Mouse (Mus musculus) heart, embryonic 12.5 days (tissue): ENCODE measurements around the gene Mapre1. TPM values are rescaled to one million over a fixed set of nuclear protein-coding genes. Genes with fewer than 3 reads are reported as not detected.
"Not testable (repeated sequence)": the region's sequence is repeated elsewhere in the genome, so short reads cannot be mapped to it uniquely, and the experiment has no call there.

ENCODE experiments used
- ATAC-seq: fragments of 200-750 bp; cut with Nextera tagmentation; 2 replicates; pipeline ENCODE4 v1.8.0; 2017; ENCODE audit warnings: moderate TSS enrichment, moderate library complexity; ENCODE audit not compliant: insufficient number of reproducible peaks, low FRiP score
- H3K27ac ChIP-seq: fragments of 300-500 bp; sonication (generic); 2 replicates; pipeline ENCODE4 v1.5.1; 2016; ENCODE audit warnings: mild to moderate bottlenecking, moderate library complexity; ENCODE audit not compliant: poor library complexity, severe bottlenecking
- H3K27me3 ChIP-seq: fragments of 300-500 bp; sonication (generic); replicated peaks from 2 replicates; pipeline ENCODE4 v1.6.1; 2016; ENCODE audit warnings: mild to moderate bottlenecking, moderate library complexity
- H3K36me3 ChIP-seq: fragments of 300-500 bp; sonication (generic); 2 replicates; pipeline ENCODE4 v1.6.1; 2016; ENCODE audit warnings: mild to moderate bottlenecking, moderate library complexity
- H3K4me1 ChIP-seq: fragments of 300-500 bp; sonication (generic); replicated peaks from 2 replicates; pipeline ENCODE4 v1.6.1; 2016; ENCODE audit warnings: mild to moderate bottlenecking
- H3K4me2 ChIP-seq: fragments of 300-500 bp; sonication (generic); 2 replicates; pipeline ENCODE4 v1.6.1; 2016; ENCODE audit warnings: mild to moderate bottlenecking, moderate library complexity
- H3K4me3 ChIP-seq: fragments of 300-500 bp; sonication (generic); 2 replicates; pipeline ENCODE4 v1.5.1; 2016; ENCODE audit warnings: mild to moderate bottlenecking
- H3K9ac ChIP-seq: fragments of 300-500 bp; sonication (generic); 2 replicates; pipeline ENCODE4 v1.6.1; 2016; ENCODE audit warnings: mild to moderate bottlenecking, moderate library complexity
- H3K9me3 ChIP-seq: fragments of 300-500 bp; sonication (generic); replicated peaks from 2 replicates; pipeline ENCODE4 v1.6.1; 2016; ENCODE audit warnings: mild to moderate bottlenecking, moderate library complexity
- WGBS: fragments of 180-500 bp; shearing (Covaris S2); methylation state at CpG from one replicate; pipeline ENCODE4 v1.1.7; 2016; 5-methylcytosine and 5-hydroxymethylcytosine counted together
- polyA plus RNA-seq: library from polyadenylated mRNA; unstranded; fragments of >200 nt; fragmentation: Nextera tagmentation; extraction: Ambion mirVana; gene quantifications from 2 replicates; pipeline ENCODE4 v1.2.1, GENCODE M21; 2016

Gene Mapre1
- polyA plus RNA-seq, 1 experiment from 2014 or later: 315 TPM

- WGBS: 11% methylated on average over 24 of the region's 24 CpGs
- Histone ChIP-seq H3K9me3 (no peaks in the 10 kb centered on the region), H3K4me3 (peak overlapping the region; percentile 44), H3K27ac (0 out of 2 replicates have a peak overlapping the region, but pooled peaks have one; percentile 17), H3K4me2 (peak overlapping the region; percentile 84), H3K36me3 (peaks cover 5% of the 10 kb centered on the region), H3K9ac (peak overlapping the region; percentile 17; the same call in 1 of the 2 replicates), H3K27me3 (no peaks in the 10 kb centered on the region), H3K4me1 (peaks cover 10% of the 10 kb centered on the region)
- ATAC-seq: peak; percentile 84
These were observed 37.7 kb downstream of the Mapre1 start for GRCm38 (mm10) chr2:153778638-153779362.

- 0 out of 2 replicates have a peak within 1 kb of the TSS, but pooled peaks have one; percentile 17 for H3K27ac ChIP-seq
- no peaks in the 10 kb centered on the region for H3K27me3 ChIP-seq
- WGBS: 36% methylated on average over 12 of the region's 12 CpGs
- no peaks in the 10 kb centered on the region for H3K9me3 ChIP-seq
- peak within 1 kb of the TSS; percentile 44 for H3K4me3 ChIP-seq
- ATAC-seq: 0 out of 2 replicates have a peak, but pooled peaks have one; percentile 37
- H3K4me1 ChIP-seq: peaks cover 10% of the 10 kb centered on the region
- H3K36me3 ChIP-seq: no peaks in the 10 kb centered on the region
- peak within 1 kb of the TSS; percentile 84 for H3K4me2 ChIP-seq
- peak within 1 kb of the TSS; percentile 17; the same call in 1 of the 2 replicates for H3K9ac ChIP-seq
These were observed 38.4 kb downstream of the Mapre1 start, which contains the start of gene Efcab8 for GRCm38 (mm10) chr2:153779394-153779981. Gene Efcab8, plus strand, starts transcription at chr2:153779931.

- H3K9ac ChIP-seq: no peak overlapping the region
- no peak overlapping the region for H3K4me2 ChIP-seq
- no peak overlapping the region for H3K4me3 ChIP-seq
- 73% methylated on average over 4 of the region's 4 CpGs for WGBS
- no peaks in the 10 kb centered on the region for H3K9me3 ChIP-seq
- H3K36me3 ChIP-seq: no peaks in the 10 kb centered on the region
- H3K27me3 ChIP-seq: no peaks in the 10 kb centered on the region
- peaks cover 10% of the 10 kb centered on the region for H3K4me1 ChIP-seq
- H3K27ac ChIP-seq: no peak overlapping the region
- ATAC-seq: no peak
These were observed 40.1 kb downstream of the Mapre1 start for GRCm38 (mm10) chr2:153781181-153781580.

- no peaks in the 10 kb centered on the region for H3K27me3 ChIP-seq
- no peak overlapping the region for H3K27ac ChIP-seq
- 84% methylated on average over 2 of the region's 2 CpGs for WGBS
- ATAC-seq: no peak; the same call in 1 of the 2 replicates
- no peaks in the 10 kb centered on the region for H3K36me3 ChIP-seq
- no peaks in the 10 kb centered on the region for H3K4me1 ChIP-seq
- no peaks in the 10 kb centered on the region for H3K9me3 ChIP-seq
- H3K4me2 ChIP-seq: no peak overlapping the region
- H3K9ac ChIP-seq: no peak overlapping the region
- no peak overlapping the region for H3K4me3 ChIP-seq
These were observed 43.6 kb downstream of the Mapre1 start for GRCm38 (mm10) chr2:153784668-153785067.

- H3K4me2 ChIP-seq: no peak overlapping the region
- H3K27me3 ChIP-seq: no peaks in the 10 kb centered on the region
- no peak for ATAC-seq
- no peaks in the 10 kb centered on the region for H3K4me1 ChIP-seq
- no peak overlapping the region for H3K27ac ChIP-seq
- no peak overlapping the region for H3K4me3 ChIP-seq
- H3K9me3 ChIP-seq: no peaks in the 10 kb centered on the region; the same call in 1 of the 2 replicates
- H3K9ac ChIP-seq: no peak overlapping the region
- no peaks in the 10 kb centered on the region for H3K36me3 ChIP-seq
These were observed 52.3 kb downstream of the Mapre1 start for GRCm38 (mm10) chr2:153793366-153793765.

- ATAC-seq: peak; percentile 68
These were observed 54.0 kb downstream of the Mapre1 start for GRCm38 (mm10) chr2:153795090-153795489.

GRCm38 (mm10) chr2:153807464-153807863, 66.4 kb downstream of the Mapre1 start:
- H3K4me3 ChIP-seq, H3K27me3 ChIP-seq, H3K27ac ChIP-seq, H3K9me3 ChIP-seq, ATAC-seq, H3K4me2 ChIP-seq, H3K9ac ChIP-seq, H3K36me3 ChIP-seq: not testable (repeated sequence)
- peaks cover 40% of the 10 kb centered on the region for H3K4me1 ChIP-seq

More at GRCm38 (mm10) chr2:153795090-153795489, 54.0 kb downstream of the Mapre1 start:
- Histone ChIP-seq H3K27ac (no peak overlapping the region), H3K36me3 (no peaks in the 10 kb centered on the region), H3K4me1 (no peaks in the 10 kb centered on the region), H3K9me3 (no peaks in the 10 kb centered on the region; the same call in 1 of the 2 replicates), H3K27me3 (no peaks in the 10 kb centered on the region), H3K9ac (no peak overlapping the region), H3K4me2 (no peak overlapping the region), H3K4me3 (no peak overlapping the region)
- 61% methylated on average over 5 of the region's 5 CpGs for WGBS

- 71% methylated on average over 8 of the region's 8 CpGs for WGBS
- Histone ChIP-seq H3K9ac (no peak overlapping the region), H3K4me2 (no peak overlapping the region), H3K4me1 (peaks cover 40% of the 10 kb centered on the region), H3K36me3 (no peaks in the 10 kb centered on the region), H3K4me3 (no peak overlapping the region), H3K27me3 (no peaks in the 10 kb centered on the region), H3K9me3 (no peaks in the 10 kb centered on the region), H3K27ac (no peak overlapping the region)
- no peak for ATAC-seq
These were observed 67.1 kb downstream of the Mapre1 start for GRCm38 (mm10) chr2:153808146-153808545.

GRCm38 (mm10) chr2:153808841-153809240, 67.8 kb downstream of the Mapre1 start:
- H3K9ac ChIP-seq: no peak overlapping the region
- no peaks in the 10 kb centered on the region for H3K27me3 ChIP-seq
- H3K4me2 ChIP-seq: no peak overlapping the region
- no peaks in the 10 kb centered on the region for H3K9me3 ChIP-seq
- WGBS: 53% methylated on average over 6 of the region's 6 CpGs
- no peak overlapping the region for H3K4me3 ChIP-seq
- no peaks in the 10 kb centered on the region for H3K36me3 ChIP-seq
- H3K27ac ChIP-seq: no peak overlapping the region
- peaks cover 40% of the 10 kb centered on the region for H3K4me1 ChIP-seq
- ATAC-seq: no peak

GRCm38 (mm10) chr2:153809921-153810320, 68.8 kb downstream of the Mapre1 start:
- Histone ChIP-seq H3K4me3 (no peak overlapping the region), H3K9me3 (no peaks in the 10 kb centered on the region), H3K4me2 (no peak overlapping the region), H3K36me3 (no peaks in the 10 kb centered on the region), H3K9ac (no peak overlapping the region), H3K27me3 (no peaks in the 10 kb centered on the region), H3K27ac (no peak overlapping the region), H3K4me1 (peaks cover 40% of the 10 kb centered on the region)
- 0 out of 2 replicates have a peak, but pooled peaks have one; percentile 24 for ATAC-seq
- 28% methylated on average over 3 of the region's 3 CpGs for WGBS

GRCm38 (mm10) chr2:153822005-153822543, 81.0 kb downstream of the Mapre1 start:
- ATAC-seq: no peak
- Histone ChIP-seq H3K36me3 (no peaks in the 10 kb centered on the region), H3K4me3 (no peak overlapping the region), H3K4me1 (peaks cover 4% of the 10 kb centered on the region; the same call in 1 of the 2 replicates), H3K4me2 (no peak overlapping the region), H3K27me3 (0 out of 2 replicates have a peak, but pooled peaks cover under 1% of the 10 kb centered on the region), H3K27ac (no peak overlapping the region), H3K9ac (no peak overlapping the region), H3K9me3 (no peaks in the 10 kb centered on the region)
- 81% methylated on average over 2 of the region's 2 CpGs for WGBS
